Mouse (Mus musculus) hindbrain, embryonic 12.5 days (tissue): ENCODE measurements around the gene Phactr3. TPM values are rescaled to one million over a fixed set of nuclear protein-coding genes. Genes with fewer than 3 reads are reported as not detected.
"Not testable (repeated sequence)": the region's sequence is repeated elsewhere in the genome, so short reads cannot be mapped to it uniquely, and the experiment has no call there.

ENCODE experiments used
- ATAC-seq: fragments of 200-750 bp; cut with Nextera tagmentation; 2 replicates; pipeline ENCODE4 v1.8.0; 2017; ENCODE audit warnings: moderate TSS enrichment; ENCODE audit not compliant: low FRiP score
- H3K27ac ChIP-seq: fragments of 300-500 bp; sonication (generic); 2 replicates; pipeline ENCODE4 v1.5.1; 2016; ENCODE audit warnings: mild to moderate bottlenecking
- H3K27me3 ChIP-seq: fragments of 300-500 bp; sonication (generic); 2 replicates; pipeline ENCODE4 v1.6.1; 2016; ENCODE audit warnings: mild to moderate bottlenecking
- H3K36me3 ChIP-seq: fragments of 300-500 bp; sonication (generic); 2 replicates; pipeline ENCODE4 v1.6.1; 2016; ENCODE audit warnings: mild to moderate bottlenecking
- H3K4me1 ChIP-seq: fragments of 300-500 bp; sonication (generic); 2 replicates; pipeline ENCODE4 v1.6.1; 2016
- H3K4me2 ChIP-seq: fragments of 300-500 bp; sonication (generic); replicated peaks from 2 replicates; pipeline ENCODE4 v1.6.1; 2016; ENCODE audit warnings: mild to moderate bottlenecking
- H3K4me3 ChIP-seq: fragments of 300-500 bp; sonication (generic); 2 replicates; pipeline ENCODE4 v1.5.1; 2016; ENCODE audit warnings: mild to moderate bottlenecking
- H3K9ac ChIP-seq: fragments of 300-500 bp; sonication (generic); 2 replicates; pipeline ENCODE4 v1.6.1; 2016; ENCODE audit warnings: mild to moderate bottlenecking, moderate library complexity
- H3K9me3 ChIP-seq: fragments of 300-500 bp; sonication (generic); replicated peaks from 2 replicates; pipeline ENCODE4 v1.6.1; 2016; ENCODE audit warnings: mild to moderate bottlenecking
- WGBS: fragments of 180-500 bp; shearing (Covaris S2); methylation state at CpG from one replicate; pipeline ENCODE4 v1.1.7; 2016; 5-methylcytosine and 5-hydroxymethylcytosine counted together
- polyA plus RNA-seq: library from polyadenylated mRNA; unstranded; fragments of >200 nt; fragmentation: Nextera tagmentation; extraction: Ambion mirVana; gene quantifications from 2 replicates; pipeline ENCODE4 v1.2.1, GENCODE M21; 2016

Phactr3 gene
- polyA plus RNA-seq, result 17.4 and 20.9 TPM in 2 replicates

DNA sequence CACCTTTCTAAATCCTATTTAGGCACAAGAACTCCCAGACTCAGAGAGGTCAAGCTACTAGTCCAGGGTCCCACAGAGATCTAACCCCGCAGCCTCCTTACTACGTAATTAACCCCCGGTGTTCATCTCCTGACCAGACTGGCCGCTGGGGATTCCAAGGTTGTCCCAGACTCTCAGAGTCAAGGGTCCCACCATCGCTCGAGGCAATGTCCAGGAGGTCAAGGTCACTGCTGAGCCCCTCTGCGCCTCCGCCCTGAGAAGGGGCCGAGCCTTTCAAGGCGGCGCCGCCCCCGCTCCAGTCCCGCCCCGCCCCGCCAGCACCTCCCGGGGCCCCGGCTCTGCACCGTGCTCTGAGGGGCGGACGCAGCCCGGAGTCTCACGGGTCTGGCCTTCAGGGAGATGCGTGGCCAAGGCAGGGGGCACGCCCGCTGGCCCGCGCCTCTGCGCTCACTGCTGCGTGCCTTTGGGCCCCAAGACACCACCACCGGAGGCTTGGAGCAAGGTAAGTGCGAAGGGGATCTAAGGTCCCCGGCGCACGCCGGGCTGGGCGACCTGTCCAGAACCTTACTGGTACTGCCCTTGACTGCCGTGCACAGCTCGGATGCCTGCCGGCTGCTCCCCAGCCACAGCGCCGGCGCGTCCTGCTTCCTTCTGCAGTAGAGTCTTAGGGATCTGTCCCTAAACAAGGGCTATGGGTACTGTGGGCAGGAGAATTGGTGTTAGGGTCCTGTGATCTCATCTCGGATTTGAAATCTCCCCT lies at the start of gene Phactr3:
TSS of gene Phactr3 (plus strand) at position 175 of the 760 bp plus-strand sequence.
- Histone ChIP-seq H3K36me3 (no peaks in the 10 kb centered on the region), H3K4me3 (peak within 1 kb of the TSS; percentile 45), H3K4me2 (peak within 1 kb of the TSS; percentile 97), H3K9ac (peak within 1 kb of the TSS; percentile 64), H3K27ac (no peak within 1 kb of the TSS), H3K27me3 (peaks cover 43% of the 10 kb centered on the region), H3K9me3 (no peaks in the 10 kb centered on the region), H3K4me1 (peaks cover 20% of the 10 kb centered on the region)
- peak; percentile 63 for ATAC-seq
- 2% methylated on average over 45 of the region's 45 CpGs for WGBS

DNA sequence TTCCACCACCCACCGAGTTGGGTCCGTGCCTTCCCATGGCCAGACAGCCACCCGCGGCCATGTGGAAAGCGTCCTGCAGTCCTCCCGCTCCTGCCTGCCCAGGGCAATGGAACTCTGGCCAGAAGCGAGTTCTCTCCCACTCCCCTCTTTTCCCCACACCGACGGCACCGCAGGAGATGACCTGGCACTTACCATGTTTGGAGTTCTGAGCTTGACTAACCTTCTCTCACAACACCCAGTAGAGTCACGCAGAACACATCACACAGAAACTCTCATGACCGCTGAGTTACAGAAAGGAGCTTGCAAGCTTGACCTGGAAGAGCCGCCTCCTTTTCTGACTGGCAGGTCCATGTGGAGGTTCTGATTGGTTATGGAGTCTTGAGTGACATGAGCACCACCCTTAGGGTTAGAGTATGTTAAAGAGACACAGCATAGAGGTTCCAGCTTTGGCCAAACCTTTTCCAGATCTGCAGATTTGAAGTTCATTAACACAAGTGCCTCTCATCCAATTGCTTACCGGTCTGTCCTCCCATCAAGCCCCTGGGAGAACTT lies 40.5 kb upstream of the Phactr3 start, which contains the start of gene Zfp931:
TSS of gene Zfp931 (minus strand) at position 311 of the 552 bp plus-strand sequence.
- not testable (repeated sequence) for H3K36me3 ChIP-seq, ATAC-seq, H3K27me3 ChIP-seq, H3K9me3 ChIP-seq, H3K27ac ChIP-seq, H3K4me1 ChIP-seq
- WGBS, result 0% methylated on average over 7 of the region's 14 CpGs
- Histone ChIP-seq H3K4me2 (peak within 1 kb of the TSS; percentile 54), H3K4me3 (peak within 1 kb of the TSS; percentile 41), H3K9ac (peak within 1 kb of the TSS; percentile 38; the same call in 1 of the 2 replicates)

DNA sequence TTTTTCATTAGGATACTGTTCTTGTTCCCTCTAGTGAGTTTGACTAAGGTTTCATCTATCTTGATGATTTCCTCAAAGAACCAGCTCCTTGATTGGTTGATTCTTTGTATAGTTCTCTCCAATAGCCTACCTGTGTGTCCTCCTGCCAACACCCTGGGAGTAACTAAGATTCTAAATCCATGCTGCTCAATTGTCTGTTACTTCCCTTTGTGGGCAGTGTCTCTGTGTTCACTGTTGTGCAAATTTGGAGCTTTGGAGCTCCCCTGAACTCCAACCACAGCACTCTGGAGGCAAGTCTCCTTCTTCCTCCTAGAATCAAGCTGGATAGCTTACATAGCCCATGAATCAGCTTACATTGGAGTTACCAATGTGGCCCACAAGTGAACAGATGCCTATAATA lies 29.2 kb upstream of the Phactr3 start:
- Histone ChIP-seq H3K27me3 (no peaks in the 10 kb centered on the region), H3K4me1 (no peaks in the 10 kb centered on the region), H3K4me2 (no peak overlapping the region), H3K9me3 (no peaks in the 10 kb centered on the region), H3K27ac (no peak overlapping the region), H3K9ac (no peak overlapping the region), H3K36me3 (no peaks in the 10 kb centered on the region), H3K4me3 (no peak overlapping the region)
- no peak for ATAC-seq

DNA sequence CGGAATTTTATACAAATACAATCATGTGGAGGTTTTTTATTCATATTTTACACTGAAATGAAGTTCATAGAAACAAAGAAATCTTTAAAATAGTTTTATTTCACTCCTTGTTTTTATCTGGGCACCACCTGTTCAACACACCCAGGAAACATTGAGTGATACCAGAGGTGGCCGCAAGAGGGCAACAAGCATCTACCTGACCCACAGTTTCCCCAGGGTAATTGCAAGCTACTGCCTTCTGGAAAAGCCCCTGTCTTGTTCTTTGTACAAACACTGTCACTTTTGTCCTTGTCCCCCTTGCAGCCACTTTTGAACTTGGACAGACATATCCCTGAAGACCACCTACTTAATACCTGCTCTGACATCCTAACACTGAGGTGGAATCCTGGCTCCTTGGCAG lies 20.8 kb upstream of the Phactr3 start:
- no peaks in the 10 kb centered on the region for H3K9me3 ChIP-seq
- no peak overlapping the region for H3K4me3 ChIP-seq
- no peak overlapping the region for H3K27ac ChIP-seq
- H3K27me3 ChIP-seq, result peaks cover 3% of the 10 kb centered on the region; the same call in 1 of the 2 replicates
- no peak overlapping the region for H3K4me2 ChIP-seq
- H3K36me3 ChIP-seq, result no peaks in the 10 kb centered on the region
- 6% methylated on average over 2 of the region's 2 CpGs for WGBS
- ATAC-seq, result no peak
- H3K9ac ChIP-seq, result no peak overlapping the region
- no peaks in the 10 kb centered on the region for H3K4me1 ChIP-seq

- WGBS, result 17% methylated on average over 7 of the region's 7 CpGs
- peak; percentile 56; the same call in 1 of the 2 replicates for ATAC-seq
- H3K9ac ChIP-seq, result no peak overlapping the region
- no peaks in the 10 kb centered on the region for H3K4me1 ChIP-seq
- H3K4me2 ChIP-seq, result no peak overlapping the region
- no peaks in the 10 kb centered on the region for H3K36me3 ChIP-seq
- no peak overlapping the region for H3K4me3 ChIP-seq
- H3K27ac ChIP-seq, result no peak overlapping the region
- peaks cover 3% of the 10 kb centered on the region; the same call in 1 of the 2 replicates for H3K27me3 ChIP-seq
- H3K9me3 ChIP-seq, result no peaks in the 10 kb centered on the region
Measured at GRCm38 (mm10) chr2:178101957-178102356, 16.8 kb upstream of the Phactr3 start.

DNA sequence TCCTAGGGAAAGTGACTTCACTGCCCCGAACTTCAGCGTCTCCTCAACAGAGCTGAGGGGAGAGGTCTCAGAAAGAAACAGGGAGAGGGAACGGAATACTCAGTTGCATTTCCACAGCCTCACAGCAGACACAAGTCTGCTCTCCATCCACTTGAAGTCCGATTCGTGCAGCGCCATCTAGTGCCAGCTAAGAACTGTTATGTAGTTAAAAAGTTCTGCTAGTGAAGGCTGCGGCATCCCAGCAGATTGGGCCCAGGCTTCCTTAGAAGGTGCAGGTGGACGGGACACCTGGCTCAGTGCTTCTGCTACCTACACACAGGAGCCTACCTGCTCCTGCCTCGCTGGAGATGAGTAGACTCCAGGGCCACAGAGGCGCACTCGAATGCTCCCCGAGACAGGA lies 829 bp upstream of the Phactr3 start:
- ATAC-seq, result no peak
- no peak overlapping the region for H3K9ac ChIP-seq
- 25% methylated on average over 12 of the region's 12 CpGs for WGBS

DNA sequence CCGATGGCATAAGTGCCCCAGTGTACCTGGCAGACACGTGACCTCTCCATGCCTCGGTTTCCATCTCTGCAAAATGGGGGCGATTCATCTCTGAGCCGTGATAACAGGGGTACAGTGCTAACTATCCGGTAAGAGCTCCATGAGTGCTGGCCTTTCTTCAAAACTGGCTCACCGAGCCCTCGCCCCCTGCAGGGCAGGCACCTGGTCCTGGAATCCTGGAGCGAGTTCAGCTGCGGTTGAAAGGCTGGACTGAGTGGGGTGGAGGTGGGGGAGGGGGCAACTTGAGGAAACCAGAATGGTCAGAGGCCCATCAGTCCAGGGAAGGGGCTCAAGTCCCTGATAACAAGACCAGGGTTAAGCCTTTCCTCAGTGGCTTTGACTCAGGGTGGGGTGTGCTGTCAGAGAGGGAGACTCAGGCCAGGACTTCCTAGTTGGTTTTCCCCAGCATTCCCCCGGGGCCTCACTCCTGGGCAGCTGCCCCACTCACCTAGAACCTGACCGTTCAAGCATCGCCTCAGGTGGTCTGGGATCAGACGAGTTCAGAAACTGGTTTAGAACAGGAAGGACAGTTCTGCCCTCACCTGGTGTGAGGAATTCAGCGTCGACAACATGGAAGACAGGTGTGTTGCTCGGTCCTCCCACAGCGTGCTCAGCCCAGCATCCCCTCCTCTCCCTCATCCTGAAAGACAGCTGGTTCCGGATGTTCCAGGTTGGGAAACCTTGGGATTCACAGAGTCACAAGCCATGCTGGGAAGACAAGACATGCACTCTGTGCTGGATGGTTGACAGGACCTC lies 983 bp downstream of the Phactr3 start:
- peaks cover 20% of the 10 kb centered on the region for H3K4me1 ChIP-seq
- no peaks in the 10 kb centered on the region for H3K9me3 ChIP-seq
- WGBS, result 19% methylated on average over 19 of the region's 19 CpGs
- no peak; the same call in 1 of the 2 replicates for ATAC-seq
- no peaks in the 10 kb centered on the region for H3K36me3 ChIP-seq
- H3K27me3 ChIP-seq, result peaks cover 43% of the 10 kb centered on the region
- H3K9ac ChIP-seq, result no peak overlapping the region; the same call in 1 of the 2 replicates
- no peak overlapping the region for H3K27ac ChIP-seq
- H3K4me2 ChIP-seq, result peak overlapping the region; percentile 97
- peak overlapping the region; percentile 45 for H3K4me3 ChIP-seq

More for the DNA sequence above, 829 bp upstream of the Phactr3 start:
- no peaks in the 10 kb centered on the region for H3K9me3 ChIP-seq
- peaks cover 43% of the 10 kb centered on the region for H3K27me3 ChIP-seq
- no peaks in the 10 kb centered on the region for H3K36me3 ChIP-seq
- H3K27ac ChIP-seq, result no peak overlapping the region
- H3K4me3 ChIP-seq, result no peak overlapping the region
- H3K4me1 ChIP-seq, result peaks cover 20% of the 10 kb centered on the region
- H3K4me2 ChIP-seq, result no peak overlapping the region

- Histone ChIP-seq H3K27me3 (peaks cover 43% of the 10 kb centered on the region), H3K9ac (no peak overlapping the region), H3K4me3 (no peak overlapping the region), H3K9me3 (no peaks in the 10 kb centered on the region), H3K4me2 (no peak overlapping the region), H3K36me3 (no peaks in the 10 kb centered on the region), H3K27ac (no peak overlapping the region), H3K4me1 (peaks cover 20% of the 10 kb centered on the region)
- ATAC-seq, result no peak
Measured at GRCm38 (mm10) chr2:178120356-178120645, 1.5 kb downstream of the Phactr3 start.

DNA sequence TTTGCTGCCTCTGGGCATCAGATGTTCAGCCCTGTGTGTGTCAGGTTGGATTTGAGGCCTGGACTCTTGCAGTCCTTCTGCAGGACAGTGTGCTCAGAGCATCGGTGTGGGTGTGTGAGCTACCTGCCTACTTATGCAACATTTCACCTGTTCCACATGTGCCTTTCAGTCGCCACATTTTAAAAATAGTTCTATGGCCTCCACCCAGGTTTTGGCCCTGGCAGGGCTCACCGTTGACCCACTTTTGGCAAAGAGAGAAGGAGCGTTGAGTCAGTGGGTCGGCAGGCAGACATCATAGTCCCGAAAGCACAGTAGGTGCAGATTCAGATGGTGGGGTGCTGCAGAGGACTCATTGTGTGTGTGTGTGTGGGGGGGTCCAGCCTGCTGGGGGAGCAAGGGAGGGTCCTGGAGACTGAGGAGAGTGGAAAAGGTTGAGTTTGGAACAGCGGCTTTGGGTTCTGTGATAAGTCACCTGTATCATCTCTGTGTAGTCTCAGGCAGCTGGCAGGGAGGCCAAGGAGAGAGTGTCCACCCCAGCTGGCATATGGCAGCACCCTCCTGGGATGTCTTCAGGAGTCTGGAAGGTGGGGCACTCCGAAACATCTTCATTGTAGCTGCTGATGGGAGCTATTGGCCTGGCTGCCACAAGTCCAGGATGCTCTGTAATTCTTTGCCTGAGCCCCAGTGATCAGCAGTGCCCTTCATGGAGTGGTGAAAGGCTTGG lies 2.0 kb downstream of the Phactr3 start:
- H3K9ac ChIP-seq, result no peak overlapping the region
- no peak overlapping the region for H3K4me3 ChIP-seq
- no peak for ATAC-seq
- peaks cover 43% of the 10 kb centered on the region for H3K27me3 ChIP-seq
- H3K4me1 ChIP-seq, result peaks cover 20% of the 10 kb centered on the region
- H3K9me3 ChIP-seq, result no peaks in the 10 kb centered on the region
- H3K4me2 ChIP-seq, result no peak overlapping the region
- H3K36me3 ChIP-seq, result no peaks in the 10 kb centered on the region
- no peak overlapping the region for H3K27ac ChIP-seq
- WGBS, result 92% methylated on average over 8 of the region's 8 CpGs

DNA sequence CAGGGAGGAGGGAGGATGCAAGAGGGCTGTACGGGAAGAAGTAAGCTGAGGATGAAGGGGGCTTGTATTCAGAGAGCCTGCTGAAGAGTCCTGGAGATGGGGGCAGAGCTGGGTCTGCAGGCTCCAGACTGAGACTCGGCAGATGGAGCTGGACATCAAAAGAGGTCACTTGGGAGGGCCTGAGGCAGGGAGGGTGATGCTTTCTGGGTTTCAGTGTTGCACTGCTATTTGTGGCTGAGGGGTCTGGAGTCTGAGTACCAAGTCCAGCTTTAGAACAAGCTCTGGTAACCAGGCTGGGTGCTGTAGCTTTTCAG lies 2.6 kb downstream of the Phactr3 start:
- Histone ChIP-seq H3K4me2 (no peak overlapping the region), H3K27ac (no peak overlapping the region), H3K4me3 (no peak overlapping the region), H3K36me3 (no peaks in the 10 kb centered on the region), H3K9ac (no peak overlapping the region), H3K4me1 (peaks cover 20% of the 10 kb centered on the region), H3K9me3 (no peaks in the 10 kb centered on the region), H3K27me3 (peaks cover 43% of the 10 kb centered on the region)
- WGBS, result 38% methylated on average over 2 of the region's 2 CpGs
- ATAC-seq, result no peak

DNA sequence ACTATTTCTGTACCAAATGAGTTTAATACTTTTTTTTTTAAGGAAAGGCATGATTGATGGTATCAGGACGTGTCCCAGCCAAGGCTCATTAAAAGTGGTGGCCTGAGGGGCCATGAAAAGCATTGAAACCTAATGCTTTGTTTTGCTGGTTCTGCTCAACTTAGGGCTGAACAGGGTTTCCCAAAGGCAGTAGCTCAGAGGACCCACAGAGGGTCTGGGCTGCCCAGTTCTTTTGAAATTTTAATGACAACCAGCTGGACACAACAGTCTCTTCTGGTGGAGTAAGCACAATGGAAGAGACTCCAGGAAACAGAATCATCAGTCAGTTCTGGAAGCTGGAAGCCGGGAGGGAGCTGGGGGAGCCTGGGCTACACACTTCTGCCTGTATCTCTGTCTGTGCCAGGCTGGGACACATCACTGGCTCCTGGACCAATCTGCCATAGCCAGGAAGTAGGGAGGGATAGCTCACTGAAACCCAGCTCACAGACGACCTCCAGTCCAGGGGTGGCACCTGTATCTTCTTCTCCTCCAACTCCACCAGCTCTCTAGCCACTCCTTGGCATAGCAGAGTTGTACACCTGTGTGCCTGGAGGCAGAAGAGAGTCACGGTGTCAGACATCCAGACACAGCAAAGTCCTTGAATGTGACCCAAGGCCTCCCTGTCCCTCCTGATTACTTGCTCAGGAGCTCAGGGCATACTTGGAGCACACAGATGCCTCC lies 3.3 kb downstream of the Phactr3 start:
- H3K4me1 ChIP-seq, result peaks cover 20% of the 10 kb centered on the region
- H3K27me3 ChIP-seq, result peaks cover 42% of the 10 kb centered on the region
- H3K4me3 ChIP-seq, result no peak overlapping the region
- no peak overlapping the region for H3K27ac ChIP-seq
- no peaks in the 10 kb centered on the region for H3K36me3 ChIP-seq
- no peak overlapping the region for H3K9ac ChIP-seq
- no peaks in the 10 kb centered on the region for H3K9me3 ChIP-seq
- 22% methylated on average over 4 of the region's 4 CpGs for WGBS
- no peak for ATAC-seq
- H3K4me2 ChIP-seq, result no peak overlapping the region
